Mouse (Mus musculus): ENCODE results near the gene Fntb.
"Not testable (repeated sequence)": the region's sequence is repeated elsewhere in the genome, so short reads cannot be mapped to it uniquely, and the experiment has no call there.

The Fntb gene

GRCm38 (mm10) chr12:76765354-76765851 is at the start of gene Fntb, which contains the start of gene Churc1:
Gene Fntb, plus strand, starts transcription at chr12:76765589.
Gene Churc1, plus strand, starts transcription at chr12:76765538.
- DNase-seq (ENCODE audit: low spot score) = peak; percentile 97

GRCm38 (mm10) chr12:76718384-76718783 is 47.0 kb upstream of the Fntb start:
- DNase-seq (ENCODE audit: low spot score) = no peak

DNA sequence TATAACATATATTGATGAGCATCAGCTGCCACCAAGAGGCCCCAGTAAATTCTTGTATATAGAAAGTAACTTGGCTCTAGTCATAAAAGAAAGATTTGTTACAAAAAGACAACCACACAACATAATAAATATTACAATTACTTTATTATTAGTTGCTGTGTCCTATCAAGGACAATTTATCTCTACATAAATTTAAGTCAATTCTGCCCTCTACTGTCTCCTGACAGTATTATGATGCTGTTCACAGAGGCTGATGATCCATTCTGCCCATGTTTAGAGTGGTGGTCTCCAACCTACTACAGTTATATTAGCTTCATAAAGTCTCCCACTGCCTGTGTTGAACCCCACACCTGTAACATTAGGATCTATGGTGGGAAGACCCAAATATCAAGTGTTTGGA is 44.8 kb upstream of the Fntb start:
- DNase-seq (ENCODE audit: low spot score) = no peak

DNA sequence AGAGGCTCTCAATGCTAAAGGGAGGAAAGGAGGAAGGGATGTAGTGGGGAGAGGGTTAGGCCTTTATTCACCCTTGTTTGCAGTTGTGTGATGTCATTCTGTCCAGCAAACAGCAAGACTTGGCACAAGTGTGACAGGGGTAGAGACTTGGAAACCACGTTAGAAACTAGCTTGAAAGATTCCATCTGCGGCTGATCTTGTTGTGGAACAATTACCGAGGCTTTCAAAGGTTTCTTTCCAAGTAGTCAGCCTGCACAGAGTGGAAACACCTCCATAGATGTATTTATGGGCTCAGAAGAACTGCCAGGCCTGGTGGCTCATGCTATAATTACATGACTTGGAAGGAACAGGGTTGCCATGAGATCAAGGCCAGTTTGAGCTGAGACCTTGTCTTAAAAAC is 43.4 kb upstream of the Fntb start:
- no peak for DNase-seq (ENCODE audit: low spot score)

DNA sequence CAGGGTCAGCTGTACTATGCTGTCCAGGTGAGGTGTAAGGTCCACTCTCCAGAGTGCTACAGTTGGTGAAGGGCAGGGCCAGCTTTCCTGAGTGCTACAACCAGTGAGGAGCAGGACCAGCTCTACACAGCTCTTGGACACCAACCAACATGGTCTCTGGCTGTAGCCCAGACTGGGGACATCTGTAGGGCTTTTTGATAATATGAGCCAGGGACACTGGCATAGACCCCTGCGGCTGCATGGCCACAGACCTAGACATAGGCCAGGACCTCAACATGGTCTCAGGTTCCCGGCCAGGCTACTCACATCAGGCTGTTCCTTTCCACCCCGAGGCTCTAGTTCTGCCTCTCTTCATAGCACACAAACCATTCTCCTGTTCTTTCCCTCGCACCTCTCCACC is 37.4 kb upstream of the Fntb start:
- DNase-seq (ENCODE audit: low spot score) = no peak

DNA sequence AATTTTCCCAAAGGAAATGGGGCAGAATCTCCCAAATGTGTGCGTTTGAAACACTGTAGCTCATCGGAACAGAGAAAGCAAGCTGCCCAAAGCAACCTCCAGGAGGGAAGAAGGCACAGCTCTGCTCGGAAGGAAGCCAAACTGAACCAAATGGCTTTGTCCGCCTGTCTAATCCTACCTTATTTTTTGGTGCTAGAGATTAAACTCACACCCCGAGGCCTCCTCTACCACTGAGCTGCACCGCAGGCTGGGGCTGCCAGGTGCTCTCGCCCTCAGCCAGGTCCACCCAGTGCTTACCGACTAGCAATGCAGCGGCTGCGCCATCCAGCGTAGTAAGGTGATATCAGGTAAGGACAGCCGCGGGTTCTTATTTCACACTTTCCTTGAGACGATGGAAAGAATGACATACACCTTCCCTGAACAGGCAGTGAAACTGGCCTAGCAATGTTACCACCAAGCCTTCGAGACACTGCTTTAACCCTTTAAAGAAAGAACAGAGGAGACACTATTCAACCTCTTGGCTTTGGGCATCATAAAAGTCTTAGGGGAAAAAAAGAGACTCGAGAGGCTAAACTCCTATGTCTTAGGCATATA is 14.4 kb upstream of the Fntb start:
- DNase-seq (ENCODE audit: low spot score) = no peak

DNA sequence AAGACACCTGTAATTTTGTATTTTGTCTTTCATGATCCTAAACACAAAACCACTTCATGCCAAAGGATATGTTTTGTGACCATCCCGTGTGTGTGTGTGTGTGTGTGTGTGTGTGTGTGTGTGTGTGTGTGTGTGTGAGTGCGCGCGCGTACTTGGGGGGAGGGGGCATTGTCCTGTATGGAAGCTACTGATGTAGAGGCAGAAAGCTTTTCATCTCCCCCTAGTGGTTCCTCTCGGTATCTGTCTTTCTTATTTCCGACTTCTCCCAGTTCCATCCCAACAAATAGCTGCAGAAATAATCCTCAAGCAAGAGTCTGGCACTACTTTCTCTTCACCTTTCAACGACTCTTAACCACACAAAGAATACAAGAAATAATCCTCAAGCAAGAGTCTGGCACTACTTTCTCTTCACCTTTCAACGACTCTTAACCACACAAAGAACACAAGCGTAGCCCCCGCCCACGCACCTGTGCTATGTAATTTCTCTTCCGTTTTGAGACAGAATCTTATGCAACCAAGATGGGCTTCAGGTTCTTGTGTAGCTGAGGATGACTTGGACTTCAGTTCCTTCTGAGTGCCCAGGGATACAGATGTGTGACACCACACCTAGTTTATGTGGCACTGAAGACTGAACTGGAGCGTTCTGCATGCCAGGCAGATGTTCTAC is 12.6 kb upstream of the Fntb start:
- peak; percentile 46 for DNase-seq (ENCODE audit: low spot score)

- DNase-seq (ENCODE audit: low spot score) = no peak
Observed at GRCm38 (mm10) chr12:76765901-76766630, 677 bp downstream of the Fntb start.

DNA sequence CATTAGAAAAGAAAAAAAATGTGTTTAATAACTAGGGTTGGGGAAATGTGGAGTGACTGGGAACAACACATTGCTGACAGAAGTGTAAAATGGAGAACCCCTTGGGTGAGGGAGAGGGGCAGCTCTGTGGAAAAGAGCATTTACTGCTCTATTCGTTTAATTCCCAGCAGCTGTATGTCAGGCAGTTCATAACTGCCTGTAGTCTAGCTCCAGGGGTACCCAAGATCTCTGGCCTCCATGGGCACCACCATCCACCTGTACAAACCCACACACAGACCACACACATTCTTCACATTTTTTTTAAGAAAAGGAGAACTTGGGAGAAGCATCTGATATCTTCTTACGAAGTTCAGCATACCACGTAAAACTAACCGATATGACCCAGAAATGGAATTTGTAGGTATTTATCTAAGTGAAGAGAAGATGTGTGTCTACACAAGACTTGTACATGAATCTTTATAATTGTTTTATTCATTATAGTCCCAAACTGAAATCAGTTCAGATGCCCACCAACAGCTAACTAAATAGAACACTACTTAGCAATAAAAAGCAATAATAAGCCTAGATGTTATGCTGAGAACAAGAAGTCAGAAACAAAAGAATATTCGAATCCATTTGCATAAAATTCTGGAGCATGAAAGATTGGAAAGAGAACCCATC is 5.6 kb downstream of the Fntb start:
- DNase-seq (ENCODE audit: low spot score) = no peak

- DNase-seq (ENCODE audit: low spot score) = no peak
Observed at GRCm38 (mm10) chr12:76771540-76771939, 6.2 kb downstream of the Fntb start.

GRCm38 (mm10) chr12:76774652-76775051 is 9.3 kb downstream of the Fntb start:
- DNase-seq (ENCODE audit: low spot score) = no peak

- DNase-seq (ENCODE audit: low spot score) = no peak
Observed at GRCm38 (mm10) chr12:76775132-76775531, 9.7 kb downstream of the Fntb start.

DNA sequence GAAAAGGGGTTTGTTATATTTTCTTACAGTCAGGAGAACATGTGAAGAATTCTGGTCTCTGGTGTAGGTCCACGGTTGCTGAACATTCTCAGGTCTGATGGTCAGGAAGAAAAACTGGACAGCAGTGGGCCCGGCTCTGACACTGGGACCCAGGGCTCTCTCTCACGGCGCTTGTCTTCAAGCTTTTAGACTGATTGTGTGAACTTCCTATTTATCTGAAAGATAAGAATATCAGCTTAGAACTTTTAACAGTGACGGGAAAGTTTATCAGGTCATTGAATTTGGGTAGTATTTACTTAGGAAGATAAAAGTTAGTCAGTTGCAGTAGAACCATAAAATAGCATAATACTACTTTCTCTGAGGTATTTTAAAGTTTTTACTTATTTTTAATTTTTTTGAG is 11.5 kb downstream of the Fntb start:
- no peak for DNase-seq (ENCODE audit: low spot score)

- DNase-seq (ENCODE audit: low spot score) = no peak
Observed at GRCm38 (mm10) chr12:76777845-76778244, 12.5 kb downstream of the Fntb start.

GRCm38 (mm10) chr12:76778305-76779083 is 13.1 kb downstream of the Fntb start:
- no peak for DNase-seq (ENCODE audit: low spot score)

GRCm38 (mm10) chr12:76779951-76780350 is 14.6 kb downstream of the Fntb start:
- no peak for DNase-seq (ENCODE audit: low spot score)

- no peak for DNase-seq (ENCODE audit: low spot score)
Observed at GRCm38 (mm10) chr12:76780639-76781468, 15.5 kb downstream of the Fntb start.

- no peak for DNase-seq (ENCODE audit: low spot score)
Observed at GRCm38 (mm10) chr12:76784056-76784619, 18.7 kb downstream of the Fntb start.

- no peak for DNase-seq (ENCODE audit: low spot score)
Observed at GRCm38 (mm10) chr12:76790446-76791084, 25.2 kb downstream of the Fntb start.

DNA sequence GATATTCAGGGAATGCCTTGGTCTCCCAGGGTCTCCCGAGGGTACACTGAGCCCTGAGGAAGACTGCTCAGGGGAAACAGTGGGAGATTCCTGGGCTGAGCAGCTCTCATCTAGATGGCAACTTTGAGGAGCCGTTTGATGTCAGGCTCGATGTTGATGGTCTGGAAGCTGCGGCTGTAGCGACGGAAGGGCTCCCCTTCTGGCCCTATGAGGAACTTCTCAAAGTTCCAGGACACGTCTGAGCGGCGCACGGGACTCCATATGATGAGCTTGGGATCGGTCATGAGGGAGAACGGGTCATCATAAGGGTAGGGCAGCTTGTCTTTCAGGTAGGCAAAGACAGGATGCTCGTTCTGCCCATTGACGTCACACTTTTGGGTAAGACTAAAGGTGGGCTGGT is 27.2 kb downstream of the Fntb start:
- not testable (repeated sequence) for DNase-seq (ENCODE audit: low spot score)

Data from MN1 (cell line).